Mouse (Mus musculus) c-Kit-positive CD71-negative TER-119-negative erythroid progenitor cells, embryonic 14.5 days (primary cell): Measurements from ENCODE around the gene A430089I19Rik.
"Not testable (repeated sequence)": the region's sequence is repeated elsewhere in the genome, so short reads cannot be mapped to it uniquely, and the experiment has no call there.

ENCODE experiments used
- DNase-seq: peaks from one replicate; pipeline ENCODE4 v3.0.0-alpha.2; 2013; ENCODE audit warnings: low read depth

The A430089I19Rik gene

GRCm38 (mm10) chr5:94306696-94307095 lies at the start of gene A430089I19Rik:
Gene A430089I19Rik (minus strand): TSS chr5:94306796.
- DNase-seq = not testable (repeated sequence)

DNA sequence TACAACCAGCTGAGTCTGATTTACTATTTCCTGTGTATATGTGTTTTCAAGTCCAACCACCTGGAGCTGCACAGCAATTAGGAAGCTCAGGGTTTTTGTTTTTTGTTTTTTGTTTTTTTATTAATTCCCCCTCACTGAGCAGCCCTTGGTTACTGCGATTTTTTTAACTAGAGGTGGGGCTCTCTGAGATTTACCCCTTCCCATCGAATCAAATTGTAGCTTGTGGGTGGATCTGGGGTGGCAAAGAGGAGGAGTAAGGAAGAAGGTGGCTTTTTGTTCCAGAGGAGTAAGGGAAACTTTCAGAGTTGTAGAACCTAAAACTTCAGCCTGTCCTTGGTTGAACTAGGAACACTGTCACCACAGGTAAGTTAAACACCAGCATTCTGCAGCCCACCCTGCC lies 32.9 kb upstream of the A430089I19Rik start, which contains the start of gene AA792892:
TSS of gene AA792892 (plus strand) at position 301 of the 400 bp plus-strand sequence.
- DNase-seq = not testable (repeated sequence)

GRCm38 (mm10) chr5:94314135-94314534 lies 7.5 kb upstream of the A430089I19Rik start, which contains the start of gene Gm6502:
Gene Gm6502 (plus strand): TSS chr5:94314435.
- not testable (repeated sequence) for DNase-seq
